Mouse (Mus musculus) small intestine, adult 2 months (tissue): ENCODE results near the gene Cpd. TPM values are rescaled to one million over a fixed set of nuclear protein-coding genes. Genes with fewer than 3 reads are reported as not detected.

Source experiments
- H3K27ac ChIP-seq: fragments of 200-500 bp; 2 replicates; pipeline ENCODE4 v1.5.1; 2012; ENCODE audit warnings: low read depth, low read length, control low read depth, inconsistent platforms; ENCODE audit not compliant: insufficient read depth
- H3K27me3 ChIP-seq: fragments of 200-500 bp; 2 replicates; pipeline ENCODE4 v1.6.1; 2012; ENCODE audit warnings: mild to moderate bottlenecking, moderate library complexity, low read length, inconsistent platforms; ENCODE audit not compliant: control insufficient read depth, insufficient read depth
- H3K36me3 ChIP-seq: fragments of 200-500 bp; 2 replicates; pipeline ENCODE4 v1.6.1; 2012; ENCODE audit warnings: mild to moderate bottlenecking, low read length, control low read depth, inconsistent platforms; ENCODE audit not compliant: control insufficient read depth, insufficient read depth
- H3K4me1 ChIP-seq: fragments of 200-500 bp; 2 replicates; pipeline ENCODE4 v1.6.1; 2012; ENCODE audit warnings: low read length, inconsistent platforms, mixed read lengths; ENCODE audit not compliant: control insufficient read depth, insufficient read depth, insufficient read length
- H3K4me3 ChIP-seq: fragments of 200-500 bp; 2 replicates; pipeline ENCODE4 v1.5.1; 2012; ENCODE audit warnings: low read depth, mild to moderate bottlenecking, control low read depth, inconsistent platforms, low read length, moderate library complexity
- CTCF ChIP-seq: fragments of 200-500 bp; IDR thresholded peaks from 2 replicates; pipeline ENCODE4 v1.5.1; 2012; ENCODE audit warnings: low read depth, mild to moderate bottlenecking, control low read depth, inconsistent platforms, low read length, moderate library complexity, mixed read lengths; ENCODE audit not compliant: insufficient replicate concordance, insufficient read length; ENCODE audit errors: extremely low read depth
- POLR2A ChIP-seq: fragments of 200-500 bp; IDR thresholded peaks from 2 replicates; pipeline ENCODE4 v1.6.1; 2012; ENCODE audit warnings: low read depth, mild to moderate bottlenecking, control low read depth, inconsistent platforms, low read length, moderate library complexity
- WGBS: fragments of 180-500 bp; shearing (Covaris S2); methylation state at CpG from one replicate; pipeline ENCODE4 v1.1.7; 2018; 5-methylcytosine and 5-hydroxymethylcytosine counted together
- polyA plus RNA-seq: library from polyadenylated mRNA; depleted of rRNA; stranded (reverse); fragments of >200 nt; gene quantifications from 2 replicates; pipeline ENCODE4 v1.2.3, GENCODE M21; 2012; rRNA removed

Cpd gene
- polyA plus RNA-seq, 1 experiment = 16.3 TPM

GRCm38 (mm10) chr11:76730650-76731049 is 116.2 kb downstream of the Cpd start:
- Histone ChIP-seq H3K36me3 (peaks cover 51% of the 10 kb centered on the region), H3K4me1 (peaks cover 3% of the 10 kb centered on the region), H3K27ac (no peak overlapping the region), H3K27me3 (no peaks in the 10 kb centered on the region), H3K4me3 (no peak overlapping the region)
- TF ChIP-seq CTCF (no peak), POLR2A (no peak)
- 86% methylated on average over 3 of the region's 3 CpGs for WGBS

Other genes with a start within 250 kb of the Cpd start
- 74.2 and 161 TPM in 2 replicates for gene Abr, start 224.7 kb downstream of the Cpd start, polyA plus RNA-seq
- gene Bhlha9, start 174.5 kb downstream of the Cpd start, polyA plus RNA-seq = not detected in 2 replicates
- gene Trarg1, start 167.2 kb downstream of the Cpd start, polyA plus RNA-seq = 0.29 and 0.47 TPM in 2 replicates
- gene Gosr1, start 83.4 kb downstream of the Cpd start, polyA plus RNA-seq = 6.2 and 12.4 TPM in 2 replicates
- gene Tmigd1, start 55.1 kb upstream of the Cpd start, polyA plus RNA-seq = 0.29 and 8.4 TPM in 2 replicates
- 2.5 and 4.8 TPM in 2 replicates for gene Blmh, start 77.8 kb upstream of the Cpd start, polyA plus RNA-seq
- gene Slc6a4, start 151.6 kb upstream of the Cpd start, polyA plus RNA-seq = 21.6 and 67.2 TPM in 2 replicates
- gene Nsrp1, start 231.4 kb upstream of the Cpd start, polyA plus RNA-seq = 0.27 and 0.41 TPM in 2 replicates